Mouse (Mus musculus) ovary, adult 2 months (tissue): ENCODE data around the gene Thoc3. TPM values are rescaled to one million over a fixed set of nuclear protein-coding genes. Genes with fewer than 3 reads are reported as not detected.

Source experiments
- polyA plus RNA-seq: library from polyadenylated mRNA; depleted of rRNA; stranded (reverse); fragments of >200 nt; gene quantifications from 2 replicates; pipeline ENCODE4 v1.2.3, GENCODE M21; 2012; rRNA removed

Gene Thoc3
- polyA plus RNA-seq: 79.3 and 88.9 TPM in 2 replicates

GRCm38 (mm10) chr13:54468098-54469011 is at the start of gene Thoc3:
Thoc3 (minus strand) TSS chr13:54468849.

GRCm38 (mm10) chr13:54503604-54504521 is 35.2 kb upstream of the Thoc3 start, which contains the start of gene Simc1:
Simc1 (plus strand) TSS chr13:54503779.

Other genes with a start within 250 kb of the Thoc3 start
- 16.3 and 19.6 TPM in 2 replicates for gene Cplx2, start 97.5 kb downstream of the Thoc3 start, polyA plus RNA-seq
- gene Simc1, start 34.9 kb upstream of the Thoc3 start, polyA plus RNA-seq: 11.6 and 12.0 TPM in 2 replicates
- 111 and 117 TPM in 2 replicates for gene 4833439L19Rik, start 96.6 kb upstream of the Thoc3 start, polyA plus RNA-seq
- gene Arl10, start 106.2 kb upstream of the Thoc3 start, polyA plus RNA-seq: 38.6 and 40.7 TPM in 2 replicates
- gene Nop16, start 121.2 kb upstream of the Thoc3 start, polyA plus RNA-seq: 10.4 and 12.2 TPM in 2 replicates
- 57.0 and 95.4 TPM in 2 replicates for gene Higd2a, start 121.4 kb upstream of the Thoc3 start, polyA plus RNA-seq
- gene Cltb, start 142.5 kb upstream of the Thoc3 start, polyA plus RNA-seq: 36.0 and 38.9 TPM in 2 replicates
- 21.5 and 24.4 TPM in 2 replicates for gene Faf2, start 152.9 kb upstream of the Thoc3 start, polyA plus RNA-seq
- 295 and 422 TPM in 2 replicates for gene Rnf44, start 225.1 kb upstream of the Thoc3 start, polyA plus RNA-seq
- 0.18 and 0.26 TPM in 2 replicates for gene Cdhr2, start 232.6 kb upstream of the Thoc3 start, polyA plus RNA-seq